Mouse (Mus musculus) bone marrow macrophage, adult 2 months (primary cell): Measurements from ENCODE around the gene Dnajb3.

ENCODE experiments used
- CTCF ChIP-seq: IDR thresholded peaks from 2 replicates; pipeline ENCODE4 v1.5.1; 2012; ENCODE audit warnings: low read depth, mild to moderate bottlenecking, low read length, moderate library complexity
- POLR2A ChIP-seq: IDR thresholded peaks from 2 replicates; pipeline ENCODE4 v1.6.1; 2012; ENCODE audit warnings: mild to moderate bottlenecking, low read depth, low read length, borderline replicate concordance

GRCm38 (mm10) chr1:88232664-88233380 is 27.2 kb upstream of the Dnajb3 start:
- TF ChIP-seq POLR2A (no peak), CTCF (no peak)
